ENCODE assay signal across 28 mouse cellular contexts in the genomic region with DNA sequence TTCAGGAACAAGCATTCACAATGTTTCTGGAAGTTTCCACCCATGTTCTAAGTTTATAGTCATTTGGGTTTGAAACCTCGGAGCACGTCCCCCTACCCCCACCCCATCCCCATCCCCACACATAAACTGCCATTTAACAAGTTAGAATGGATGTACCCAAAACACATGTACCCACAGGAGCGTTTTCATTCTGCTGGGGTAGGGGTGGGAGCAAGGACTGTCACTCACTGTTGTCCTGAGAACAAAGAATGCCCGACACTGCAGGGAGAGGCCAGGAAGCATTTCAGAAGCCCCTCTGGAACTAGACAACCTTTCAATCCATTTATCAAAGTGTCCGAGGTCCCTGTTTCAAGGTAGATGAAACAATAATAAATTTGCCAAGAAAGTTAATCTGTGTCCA.
DNase-seq lines count a peak whose midpoint lies in the region; ATAC-seq lines count a peak whose summit lies in the region.
"Had no signal": no experiment of that assay in that cellular context is flagged by ENCODE, and none has a peak within 500 bp of the region (broad histone marks: within the 10 kb centered on the region; RNA-seq: fewer than 3 reads in every experiment).

No protein-coding gene starts in this region.

- no peaks in the 10 kb centered on the region for H3K9me3 ChIP-seq in forebrain, embryonic 10.5 days
- H3K9me3 ChIP-seq in forebrain, embryonic 15.5 days: no peaks in the 10 kb centered on the region
- no peaks in the 10 kb centered on the region for H3K9me3 ChIP-seq in hindbrain, embryonic 11.5 days (ENCODE audit: control insufficient read depth, low read length)
- H3K9me3 ChIP-seq in hindbrain, embryonic 12.5 days (replicated peaks): no peaks in the 10 kb centered on the region
- H3K9me3 ChIP-seq in midbrain, embryonic 11.5 days (ENCODE audit: control insufficient read depth, low read length): no peaks in the 10 kb centered on the region
- no peaks in the 10 kb centered on the region for H3K9me3 ChIP-seq in midbrain, embryonic 16.5 days (replicated peaks; ENCODE audit: control insufficient read depth, low read length, poor library complexity, severe bottlenecking)
- H3K9me3 ChIP-seq: embryonic facial prominence, embryonic 13.5 days; heart, embryonic 10.5 days; heart, embryonic 13.5 days; hindbrain, embryonic 15.5 days had no signal

- WGBS in forebrain, embryonic 10.5 days: 30% methylated on average over 5 of the region's 5 CpGs
- WGBS in forebrain, embryonic 15.5 days: 17% methylated on average over 5 of the region's 5 CpGs
- WGBS in hindbrain, embryonic 11.5 days: 16% methylated on average over 5 of the region's 5 CpGs
- 12% methylated on average over 5 of the region's 5 CpGs for WGBS in hindbrain, embryonic 12.5 days
- WGBS in midbrain, embryonic 11.5 days: 20% methylated on average over 5 of the region's 5 CpGs
- 18% methylated on average over 5 of the region's 5 CpGs for WGBS in midbrain, embryonic 16.5 days

- H3K36me3 ChIP-seq in forebrain, embryonic 10.5 days (replicated peaks): no peaks in the 10 kb centered on the region
- no peaks in the 10 kb centered on the region for H3K36me3 ChIP-seq in forebrain, embryonic 15.5 days
- no peaks in the 10 kb centered on the region for H3K36me3 ChIP-seq in hindbrain, embryonic 11.5 days (ENCODE audit: control insufficient read depth, insufficient read depth, low read length)
- no peaks in the 10 kb centered on the region for H3K36me3 ChIP-seq in hindbrain, embryonic 12.5 days
- no peaks in the 10 kb centered on the region for H3K36me3 ChIP-seq in midbrain, embryonic 11.5 days (ENCODE audit: control insufficient read depth, insufficient read depth, low read length)
- no peaks in the 10 kb centered on the region for H3K36me3 ChIP-seq in midbrain, embryonic 16.5 days (ENCODE audit: control insufficient read depth, insufficient read depth, low read length)
- H3K36me3 ChIP-seq: embryonic facial prominence, embryonic 13.5 days; G1E; heart, embryonic 10.5 days; heart, embryonic 13.5 days; hindbrain, embryonic 15.5 days had no signal

- H3K27me3 ChIP-seq in forebrain, embryonic 10.5 days (ENCODE audit: poor library complexity, severe bottlenecking): peaks cover 86% of the 10 kb centered on the region
- peaks cover 25% of the 10 kb centered on the region; the same call in 1 of the 2 replicates for H3K27me3 ChIP-seq in forebrain, embryonic 15.5 days
- H3K27me3 ChIP-seq in hindbrain, embryonic 11.5 days (ENCODE audit: control insufficient read depth, insufficient read depth, low read length): no peaks in the 10 kb centered on the region
- H3K27me3 ChIP-seq in hindbrain, embryonic 12.5 days: peaks cover 3% of the 10 kb centered on the region; the same call in 1 of the 2 replicates
- H3K27me3 ChIP-seq in midbrain, embryonic 11.5 days (ENCODE audit: control insufficient read depth, insufficient read depth, low read length): peaks cover 9% of the 10 kb centered on the region
- peaks cover 9% of the 10 kb centered on the region for H3K27me3 ChIP-seq in midbrain, embryonic 16.5 days (ENCODE audit: control insufficient read depth, insufficient read depth, low read depth, low read length)
- H3K27me3 ChIP-seq: CH12.LX; embryonic facial prominence, embryonic 13.5 days; heart, embryonic 13.5 days had no signal

- 0 out of 2 replicates have a peak overlapping the region, but pooled peaks have one; percentile 44 for H3K27ac ChIP-seq in forebrain, embryonic 10.5 days
- no peak overlapping the region for H3K27ac ChIP-seq in forebrain, embryonic 15.5 days (replicated peaks)
- H3K27ac ChIP-seq in hindbrain, embryonic 11.5 days (ENCODE audit: low read depth, low read length): peak overlapping the region; percentile 90
- no peak overlapping the region for H3K27ac ChIP-seq in hindbrain, embryonic 12.5 days
- H3K27ac ChIP-seq in midbrain, embryonic 11.5 days (ENCODE audit: low read depth, low read length): no peak overlapping the region
- H3K27ac ChIP-seq in midbrain, embryonic 16.5 days (ENCODE audit: low read length): no peak overlapping the region
- H3K27ac ChIP-seq: embryonic facial prominence, embryonic 13.5 days; heart, adult 2 months; heart, embryonic 13.5 days; hindbrain, embryonic 15.5 days had no signal

- H3K4me3 ChIP-seq in forebrain, embryonic 10.5 days: no peak overlapping the region
- H3K4me3 ChIP-seq in forebrain, embryonic 15.5 days: no peak overlapping the region
- no peak overlapping the region for H3K4me3 ChIP-seq in hindbrain, embryonic 11.5 days (ENCODE audit: low read depth, low read length)
- no peak overlapping the region for H3K4me3 ChIP-seq in hindbrain, embryonic 12.5 days
- no peak overlapping the region for H3K4me3 ChIP-seq in midbrain, embryonic 11.5 days (ENCODE audit: low read depth, low read length)
- no peak overlapping the region for H3K4me3 ChIP-seq in midbrain, embryonic 16.5 days (ENCODE audit: low read depth, low read length)
- H3K4me3 ChIP-seq: embryonic facial prominence, embryonic 13.5 days; erythroblast, embryonic 14.5 days; heart, adult 2 months; heart, embryonic 10.5 days; heart, embryonic 13.5 days; hindbrain, embryonic 15.5 days had no signal

- H3K4me1 ChIP-seq in forebrain, embryonic 10.5 days: peaks cover 83% of the 10 kb centered on the region
- peaks cover 7% of the 10 kb centered on the region for H3K4me1 ChIP-seq in forebrain, embryonic 15.5 days
- peaks cover 22% of the 10 kb centered on the region for H3K4me1 ChIP-seq in hindbrain, embryonic 11.5 days (replicated peaks; ENCODE audit: control insufficient read depth, insufficient read depth, low read length)
- peaks cover 54% of the 10 kb centered on the region for H3K4me1 ChIP-seq in hindbrain, embryonic 12.5 days
- peaks cover 68% of the 10 kb centered on the region for H3K4me1 ChIP-seq in midbrain, embryonic 11.5 days (ENCODE audit: control insufficient read depth, insufficient read depth, low read length)
- peaks cover 2% of the 10 kb centered on the region for H3K4me1 ChIP-seq in midbrain, embryonic 16.5 days (ENCODE audit: control insufficient read depth, insufficient read depth, low read length)

- no peak for DNase-seq in forebrain, embryonic 10.5 days (ENCODE audit: extremely low spot score, low spot score)
- peak; percentile 39 for DNase-seq in hindbrain, embryonic 11.5 days (ENCODE audit: low spot score)
- DNase-seq in midbrain, embryonic 11.5 days (ENCODE audit: low spot score, missing footprints): peak; percentile 91
- DNase-seq in spleen, adult 18-20 months: no peak
- DNase-seq: adrenal gland, postnatal 10 days; adrenal gland, postnatal 36 days; B cell, adult 2 months; cerebellum, adult 18-20 months; cerebellum, adult 9-10 months; cerebellum, postnatal 14 days; gastrocnemius, postnatal 10 days; gastrocnemius, postnatal 36 days; heart, adult 2 months; heart, postnatal 14 days; heart, postnatal 4 days had no signal

- no peak overlapping the region for H3K9ac ChIP-seq in forebrain, embryonic 15.5 days (replicated peaks)
- H3K9ac ChIP-seq in hindbrain, embryonic 11.5 days (ENCODE audit: low read depth, low read length): no peak overlapping the region
- H3K9ac ChIP-seq in hindbrain, embryonic 12.5 days: no peak overlapping the region
- no peak overlapping the region for H3K9ac ChIP-seq in midbrain, embryonic 11.5 days (ENCODE audit: low read length)
- no peak overlapping the region for H3K9ac ChIP-seq in midbrain, embryonic 16.5 days (ENCODE audit: low read depth, low read length)
- H3K9ac ChIP-seq: embryonic facial prominence, embryonic 13.5 days; heart, embryonic 13.5 days; hindbrain, embryonic 15.5 days had no signal

- ATAC-seq in forebrain, embryonic 15.5 days (replicated peaks): no peak
- no peak for ATAC-seq in hindbrain, embryonic 11.5 days (ENCODE audit: low FRiP score)
- no peak for ATAC-seq in hindbrain, embryonic 12.5 days (ENCODE audit: low FRiP score)
- no peak for ATAC-seq in midbrain, embryonic 11.5 days (ENCODE audit: low FRiP score)
- no peak for ATAC-seq in midbrain, embryonic 16.5 days
- ATAC-seq: forebrain, embryonic 16.5 days; intestine, postnatal 0 days; Patski had no signal

- H3K4me2 ChIP-seq in forebrain, embryonic 15.5 days (replicated peaks): no peak overlapping the region
- H3K4me2 ChIP-seq in hindbrain, embryonic 11.5 days (replicated peaks; ENCODE audit: low read depth, low read length): no peak overlapping the region
- H3K4me2 ChIP-seq in hindbrain, embryonic 12.5 days (replicated peaks): no peak overlapping the region
- H3K4me2 ChIP-seq in midbrain, embryonic 11.5 days: no peak overlapping the region
- H3K4me2 ChIP-seq in midbrain, embryonic 16.5 days (ENCODE audit: low read length): no peak overlapping the region
- H3K4me2 ChIP-seq: embryonic facial prominence, embryonic 13.5 days; heart, embryonic 13.5 days; hindbrain, embryonic 15.5 days had no signal

Comparison
In these comparisons a context has a peak if more than half of its experiments do, and no peak if none do; other contexts are left out.
1. H3K27ac ChIP-seq: peak in forebrain, embryonic 10.5 days (single experiment) and hindbrain, embryonic 11.5 days (single experiment); none in forebrain, embryonic 15.5 days (single experiment), hindbrain, embryonic 12.5 days (single experiment), midbrain, embryonic 11.5 days (single experiment) and midbrain, embryonic 16.5 days (single experiment).
2. DNase-seq: peak in hindbrain, embryonic 11.5 days (single experiment) and midbrain, embryonic 11.5 days (single experiment); none in forebrain, embryonic 10.5 days (single experiment) and spleen, adult 18-20 months (0 of 2).